Mouse (Mus musculus) intestine, embryonic 14.5 days (tissue): ENCODE measurements at regions not wholly inside any gene's neighbourhood (a gene's known extent, or its start where the extent isn't known, plus 50 kb on each side); places are given as distances from the start of the nearest gene placed in this dataset.
"Not testable (repeated sequence)": the region's sequence is repeated elsewhere in the genome, so short reads cannot be mapped to it uniquely, and the experiment has no call there.

ENCODE experiments used
- ATAC-seq: fragments of 200-750 bp; cut with Nextera tagmentation; replicated peaks from 2 replicates; pipeline ENCODE4 v1.8.0; 2017; ENCODE audit warnings: low read depth, moderate number of reproducible peaks, moderate TSS enrichment, moderate library complexity; ENCODE audit not compliant: low FRiP score, low TSS enrichment
- DNase-seq: peaks from one replicate; pipeline ENCODE4 v3.0.0-alpha.2; 2018; ENCODE audit warnings: low spot score
- H3K27ac ChIP-seq: fragments of 300-500 bp; sonication (generic); 2 replicates; pipeline ENCODE4 v1.5.1; 2014; ENCODE audit warnings: low read depth, mild to moderate bottlenecking, control low read depth
- H3K27me3 ChIP-seq: fragments of 300-500 bp; sonication (generic); replicated peaks from 2 replicates; pipeline ENCODE4 v1.6.1; 2014; ENCODE audit warnings: low read length, control low read depth; ENCODE audit not compliant: control insufficient read depth, insufficient read depth
- H3K36me3 ChIP-seq: fragments of 300-500 bp; sonication (generic); 2 replicates; pipeline ENCODE4 v1.6.1; 2014; ENCODE audit warnings: low read length, control low read depth; ENCODE audit not compliant: control insufficient read depth, insufficient read depth
- H3K4me1 ChIP-seq: fragments of 300-500 bp; sonication (generic); replicated peaks from 2 replicates; pipeline ENCODE4 v1.6.1; 2014; ENCODE audit warnings: low read length, control low read depth, mixed read lengths; ENCODE audit not compliant: control insufficient read depth, insufficient read depth
- H3K4me2 ChIP-seq: fragments of 300-500 bp; sonication (generic); 2 replicates; pipeline ENCODE4 v1.6.1; 2014; ENCODE audit warnings: low read length
- H3K4me3 ChIP-seq: fragments of 300-500 bp; sonication (generic); 2 replicates; pipeline ENCODE4 v1.5.1; 2014; ENCODE audit warnings: low read depth, low read length, control low read depth, mixed read lengths
- H3K9ac ChIP-seq: fragments of 300-500 bp; sonication (generic); 2 replicates; pipeline ENCODE4 v1.6.1; 2014; ENCODE audit warnings: mild to moderate bottlenecking, low read length
- H3K9me3 ChIP-seq: fragments of 300-500 bp; sonication (generic); 2 replicates; pipeline ENCODE4 v1.6.1; 2016; ENCODE audit warnings: low read length, control low read depth; ENCODE audit not compliant: control insufficient read depth
- WGBS: fragments of 180-500 bp; shearing (Covaris S2); extraction: QIAGEN DNeasy Blood & Tissue Kit; methylation state at CpG from one replicate; pipeline ENCODE4 v1.1.7; 2014; 5-methylcytosine and 5-hydroxymethylcytosine counted together

DNA sequence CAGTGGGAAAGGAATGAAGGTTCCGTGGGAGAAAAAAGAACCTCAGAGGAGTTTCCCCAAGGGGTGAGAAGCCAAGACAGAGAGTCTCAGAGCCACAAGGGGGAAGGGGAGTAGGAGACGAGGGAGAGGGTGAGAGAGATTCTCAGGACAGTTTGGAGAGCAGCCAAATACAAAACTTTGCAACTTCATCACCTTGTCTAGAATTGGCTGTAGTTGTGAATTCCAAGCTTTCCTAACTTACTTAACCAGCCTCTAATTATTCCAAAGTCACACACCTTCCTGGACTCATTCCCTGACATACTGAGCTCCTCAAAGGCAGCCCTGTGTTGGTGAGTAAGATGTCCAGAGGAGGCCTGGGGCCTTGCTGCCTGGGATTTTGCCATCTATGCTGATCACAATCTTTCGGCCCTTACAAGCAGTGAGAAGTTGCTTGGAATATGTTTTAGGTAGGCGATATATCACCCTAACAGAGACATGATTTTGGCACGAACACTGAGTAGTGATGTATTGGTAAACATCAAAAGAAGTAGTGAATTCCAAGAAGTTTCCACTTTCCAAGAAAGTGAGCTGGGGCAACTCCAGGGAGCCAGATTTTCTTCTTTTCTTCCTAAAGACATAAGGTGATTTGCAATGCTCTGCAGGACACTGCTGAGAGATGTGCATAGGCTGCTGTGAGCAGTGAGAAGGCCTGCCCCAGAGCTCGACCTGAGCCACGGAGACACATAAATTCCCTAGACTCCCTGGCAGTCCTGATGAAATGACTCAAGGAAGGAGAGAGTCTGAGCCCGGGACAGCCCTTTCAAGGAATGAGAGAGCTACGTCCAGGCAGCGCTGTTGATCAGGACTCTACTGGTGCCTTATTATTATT lies 106.2 kb upstream of the Slc1a3 start:
- H3K4me3 ChIP-seq: no peak overlapping the region
- H3K9me3 ChIP-seq: no peaks in the 10 kb centered on the region
- ATAC-seq (peak; percentile 47; the same call in 1 of the 2 replicates), DNase-seq (peak; percentile 60)
- H3K4me1 ChIP-seq: no peaks in the 10 kb centered on the region
- 48% methylated on average over 10 of the region's 10 CpGs for WGBS
- H3K4me2 ChIP-seq: no peak overlapping the region
- no peak overlapping the region for H3K9ac ChIP-seq
- no peaks in the 10 kb centered on the region for H3K36me3 ChIP-seq
- no peaks in the 10 kb centered on the region for H3K27me3 ChIP-seq
- no peak overlapping the region for H3K27ac ChIP-seq

DNA sequence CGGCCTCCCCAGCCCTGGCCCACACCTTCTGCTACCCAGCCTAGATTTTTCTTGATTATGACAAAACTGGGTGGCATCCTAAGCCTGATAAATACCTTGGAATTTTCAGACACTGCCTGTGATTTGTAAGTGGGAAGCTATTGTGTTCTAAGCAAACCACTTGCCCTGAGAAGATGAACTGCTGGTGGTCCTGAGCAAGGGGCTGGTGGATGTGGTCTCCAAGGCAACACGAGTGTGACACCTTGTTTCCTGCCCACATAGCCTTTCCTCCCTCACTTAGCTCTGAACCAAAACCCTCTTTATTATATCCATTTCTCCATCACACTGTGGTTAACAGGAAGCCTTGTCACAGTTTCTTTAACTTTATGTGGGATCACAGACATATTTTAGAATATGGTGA lies 105.4 kb upstream of the Slc1a3 start:
- Histone ChIP-seq H3K9ac (no peak overlapping the region), H3K27me3 (no peaks in the 10 kb centered on the region), H3K4me3 (no peak overlapping the region), H3K4me2 (no peak overlapping the region), H3K9me3 (no peaks in the 10 kb centered on the region), H3K27ac (no peak overlapping the region), H3K36me3 (no peaks in the 10 kb centered on the region), H3K4me1 (no peaks in the 10 kb centered on the region)
- ATAC-seq (no peak), DNase-seq (no peak)
- WGBS: 74% methylated on average over 2 of the region's 2 CpGs

DNA sequence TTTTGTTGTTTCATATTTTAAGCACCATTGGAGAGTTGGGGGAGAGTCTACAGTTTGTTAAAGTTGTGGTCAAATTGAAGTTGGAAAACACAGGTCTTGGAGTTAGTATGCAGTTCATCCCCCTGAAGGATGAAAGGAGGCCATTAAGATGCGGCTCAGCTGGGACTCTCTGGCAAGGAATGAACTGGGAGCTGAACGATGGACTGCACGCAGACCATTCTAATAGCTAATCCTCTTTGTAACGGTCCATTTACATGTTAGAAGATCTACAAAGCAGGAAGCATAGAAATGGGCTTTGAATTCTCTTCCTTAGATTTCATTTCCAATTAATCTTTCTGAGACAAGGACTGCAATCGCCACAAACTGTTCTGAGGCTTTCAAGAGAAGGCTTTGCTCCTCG lies 104.7 kb upstream of the Slc1a3 start:
- no peaks in the 10 kb centered on the region for H3K4me1 ChIP-seq
- H3K9ac ChIP-seq: no peak overlapping the region
- WGBS: 71% methylated on average over 6 of the region's 6 CpGs
- H3K4me2 ChIP-seq: no peak overlapping the region
- no peak for ATAC-seq
- H3K9me3 ChIP-seq: no peaks in the 10 kb centered on the region
- H3K27me3 ChIP-seq: no peaks in the 10 kb centered on the region
- H3K4me3 ChIP-seq: no peak overlapping the region
- H3K36me3 ChIP-seq: no peaks in the 10 kb centered on the region
- H3K27ac ChIP-seq: no peak overlapping the region
- no peak for DNase-seq

DNA sequence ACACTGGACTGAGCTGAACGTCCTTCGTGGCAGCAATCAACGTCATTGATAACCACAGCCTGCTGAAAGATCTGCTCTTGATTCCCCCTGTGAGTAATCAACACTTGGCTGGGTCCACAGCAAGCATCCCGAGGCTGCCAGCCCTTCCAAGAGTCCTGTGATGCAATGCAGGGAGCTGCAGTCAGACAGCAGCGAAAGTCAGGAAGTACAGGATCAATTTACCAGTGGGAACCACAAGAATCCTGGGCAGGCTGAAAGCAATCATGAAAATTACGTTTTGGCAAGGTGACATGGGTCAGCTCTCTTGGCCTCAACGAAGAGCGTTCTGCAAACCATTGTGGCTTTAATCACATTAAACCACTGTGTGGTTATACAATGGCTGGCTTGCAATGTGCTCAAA lies 95.8 kb upstream of the Slc1a3 start:
- H3K4me3 ChIP-seq: no peak overlapping the region
- ATAC-seq: no peak
- H3K27me3 ChIP-seq: no peaks in the 10 kb centered on the region
- H3K27ac ChIP-seq: no peak overlapping the region
- no peak overlapping the region for H3K9ac ChIP-seq
- WGBS: 61% methylated on average over 8 of the region's 8 CpGs
- no peaks in the 10 kb centered on the region for H3K9me3 ChIP-seq
- H3K36me3 ChIP-seq: no peaks in the 10 kb centered on the region
- H3K4me2 ChIP-seq: no peak overlapping the region
- H3K4me1 ChIP-seq: no peaks in the 10 kb centered on the region
- no peak for DNase-seq

DNA sequence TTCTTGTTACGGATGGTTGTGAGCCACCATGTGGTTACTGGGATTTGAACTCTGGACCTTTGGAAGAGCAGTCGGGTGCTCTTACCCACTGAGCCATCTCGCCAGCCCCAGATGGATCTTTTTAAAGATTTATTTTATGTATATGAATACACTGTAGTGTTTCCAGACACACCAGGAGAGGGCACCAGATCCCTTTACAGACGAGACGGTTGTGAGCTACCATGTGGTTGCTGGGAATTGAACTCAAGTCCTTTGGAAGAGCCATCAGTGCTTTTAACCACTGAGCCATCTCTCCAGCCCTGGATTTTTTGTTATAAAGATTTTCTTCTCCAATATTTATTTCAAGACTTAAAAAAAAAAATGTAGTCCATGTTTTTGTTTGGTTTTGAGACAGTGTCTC lies 95.0 kb upstream of the Slc1a3 start:
- H3K4me3 ChIP-seq, H3K4me1 ChIP-seq, H3K27me3 ChIP-seq, H3K27ac ChIP-seq, H3K36me3 ChIP-seq, DNase-seq, H3K9me3 ChIP-seq, H3K9ac ChIP-seq, H3K4me2 ChIP-seq, ATAC-seq: not testable (repeated sequence)
- WGBS: 94% methylated on average over 4 of the region's 5 CpGs

DNA sequence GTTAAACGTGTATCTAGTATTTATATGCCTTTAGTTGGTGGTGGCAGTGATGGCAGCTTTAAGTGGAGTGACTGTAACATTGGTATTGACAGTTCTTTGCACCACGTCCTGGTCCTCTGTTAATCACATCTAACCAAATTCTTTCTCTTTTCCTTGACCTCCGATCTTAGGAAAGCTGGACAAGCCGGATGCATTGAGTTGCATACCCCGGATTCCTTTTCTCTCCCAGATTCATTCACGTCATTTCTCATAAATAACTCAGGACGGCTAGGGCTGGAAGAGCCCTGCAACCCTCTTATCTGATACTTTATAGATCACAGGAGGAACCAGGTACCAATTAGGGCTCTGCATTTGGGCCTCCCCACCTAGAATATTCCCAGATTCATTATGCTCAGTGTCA lies 91.5 kb upstream of the Slc1a3 start:
- Histone ChIP-seq H3K4me2 (no peak overlapping the region), H3K27me3 (no peaks in the 10 kb centered on the region), H3K27ac (no peak overlapping the region), H3K9ac (no peak overlapping the region), H3K36me3 (no peaks in the 10 kb centered on the region), H3K9me3 (no peaks in the 10 kb centered on the region), H3K4me1 (no peaks in the 10 kb centered on the region), H3K4me3 (no peak overlapping the region)
- ATAC-seq: no peak
- DNase-seq: no peak
- WGBS: 31% methylated on average over 7 of the region's 7 CpGs

DNA sequence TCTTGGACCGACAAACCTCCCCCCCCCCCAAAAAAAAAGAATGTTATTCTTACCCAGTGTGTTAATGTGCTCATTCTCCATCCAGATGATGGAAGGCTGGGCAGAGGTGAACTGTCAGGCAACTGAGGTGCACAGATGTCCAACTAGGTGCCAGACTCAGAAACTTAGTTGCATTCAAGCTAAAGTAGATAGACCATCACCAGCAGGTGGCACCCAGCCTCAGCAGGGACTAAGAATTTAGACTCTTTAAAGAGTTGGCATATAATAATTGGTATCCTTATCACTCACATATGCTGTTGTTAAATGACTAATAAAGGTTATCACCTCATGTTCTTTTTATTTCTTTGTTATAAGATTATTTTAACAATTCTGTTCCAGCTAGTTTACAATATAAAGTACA lies 86.5 kb upstream of the Slc1a3 start:
- ATAC-seq: no peak
- WGBS: 88% methylated on average over 1 of the region's 1 CpGs
- no peaks in the 10 kb centered on the region for H3K9me3 ChIP-seq
- no peaks in the 10 kb centered on the region for H3K4me1 ChIP-seq
- no peaks in the 10 kb centered on the region for H3K27me3 ChIP-seq
- H3K36me3 ChIP-seq: no peaks in the 10 kb centered on the region
- no peak overlapping the region for H3K4me3 ChIP-seq
- no peak overlapping the region for H3K9ac ChIP-seq
- no peak overlapping the region for H3K27ac ChIP-seq
- H3K4me2 ChIP-seq: no peak overlapping the region
- DNase-seq: no peak

DNA sequence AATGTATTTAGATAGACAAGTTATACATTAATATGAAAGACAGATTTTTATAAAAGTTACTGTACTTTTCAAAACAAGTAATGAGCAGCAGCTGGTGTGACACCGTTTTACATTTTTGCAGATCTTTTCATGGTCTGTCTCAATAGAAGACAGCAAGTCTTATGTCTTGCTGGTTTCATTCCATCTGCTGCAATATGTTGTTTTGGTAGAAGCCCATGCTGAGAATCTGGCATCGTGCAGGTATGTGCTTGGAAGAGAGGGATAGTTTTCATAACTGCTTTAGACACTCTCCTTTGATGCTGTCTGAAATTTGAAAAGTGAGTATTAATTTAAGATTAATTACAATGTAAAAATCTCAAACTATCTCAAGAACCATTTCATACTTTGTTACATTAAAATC lies 81.5 kb upstream of the Slc1a3 start:
- H3K9me3 ChIP-seq: no peaks in the 10 kb centered on the region
- no peak overlapping the region for H3K4me3 ChIP-seq
- no peaks in the 10 kb centered on the region for H3K36me3 ChIP-seq
- H3K4me2 ChIP-seq: no peak overlapping the region
- H3K4me1 ChIP-seq: no peaks in the 10 kb centered on the region
- 77% methylated on average over 2 of the region's 2 CpGs for WGBS
- ATAC-seq: no peak
- DNase-seq: no peak
- no peak overlapping the region for H3K27ac ChIP-seq
- no peaks in the 10 kb centered on the region for H3K27me3 ChIP-seq
- no peak overlapping the region for H3K9ac ChIP-seq

DNA sequence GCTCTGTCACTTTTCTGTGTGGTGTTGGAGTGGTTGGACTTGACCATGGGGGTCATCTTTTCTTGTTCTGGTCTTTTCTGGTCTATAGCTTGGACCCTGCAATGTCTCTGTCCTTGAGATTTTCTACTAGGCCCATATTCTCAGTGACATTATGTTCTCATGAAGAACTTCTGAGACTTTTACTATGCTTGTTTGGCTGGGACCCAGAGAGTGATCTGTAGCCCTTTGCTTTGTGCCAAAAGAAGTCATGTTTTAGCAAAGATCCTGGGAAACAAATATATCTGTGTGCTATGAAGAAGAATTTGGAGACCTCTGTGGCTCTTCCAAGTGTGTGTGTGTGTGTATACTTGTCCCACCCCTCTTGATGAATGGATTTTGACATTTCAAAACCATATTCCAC lies 79.4 kb upstream of the Slc1a3 start:
- H3K9me3 ChIP-seq: no peaks in the 10 kb centered on the region
- H3K4me3 ChIP-seq: no peak overlapping the region
- no peak overlapping the region for H3K27ac ChIP-seq
- H3K9ac ChIP-seq: no peak overlapping the region
- no peak for ATAC-seq
- no peaks in the 10 kb centered on the region for H3K4me1 ChIP-seq
- no peak overlapping the region for H3K4me2 ChIP-seq
- no peaks in the 10 kb centered on the region for H3K27me3 ChIP-seq
- H3K36me3 ChIP-seq: no peaks in the 10 kb centered on the region
- DNase-seq: no peak
